Mouse (Mus musculus): Measurements from ENCODE around the gene Tmem274.

Gene Tmem274

GRCm38 (mm10) chr4:149526330-149526729 lies 49.2 kb downstream of the Tmem274 start:
- no peak for DNase-seq

- no peak for DNase-seq
Observed at GRCm38 (mm10) chr4:149527621-149528354, 50.6 kb downstream of the Tmem274 start.

GRCm38 (mm10) chr4:149529691-149530090 lies 52.5 kb downstream of the Tmem274 start:
- DNase-seq = no peak

Data from kidney, adult 11 months (tissue).